Mouse (Mus musculus): ENCODE measurements around the gene Uxs1.

Uxs1 gene

GRCm38 (mm10) chr1:43722459-43722858 is 105.1 kb downstream of the Uxs1 start:
- DNase-seq (ENCODE audit: low spot score in 2 of 2): no peak

- DNase-seq (ENCODE audit: low spot score in 2 of 2): no peak
Observed at GRCm38 (mm10) chr1:43718793-43719192, 108.8 kb downstream of the Uxs1 start.

GRCm38 (mm10) chr1:43717967-43718366 is 109.6 kb downstream of the Uxs1 start:
- DNase-seq (ENCODE audit: low spot score in 2 of 2): no peak

GRCm38 (mm10) chr1:43714841-43715240 is 112.8 kb downstream of the Uxs1 start:
- no peak for DNase-seq (ENCODE audit: low spot score in 2 of 2)

- DNase-seq (ENCODE audit: low spot score in 2 of 2): no peak
Observed at GRCm38 (mm10) chr1:43698577-43699000, 129.0 kb downstream of the Uxs1 start.
